Mouse (Mus musculus): ENCODE measurements around the gene Trp53bp2. TPM values are rescaled to one million over a fixed set of nuclear protein-coding genes. Genes with fewer than 3 reads are reported as not detected.

Gene Trp53bp2
- polyA plus RNA-seq, 1 experiment from 2014 or later, result 21.1 TPM

DNA sequence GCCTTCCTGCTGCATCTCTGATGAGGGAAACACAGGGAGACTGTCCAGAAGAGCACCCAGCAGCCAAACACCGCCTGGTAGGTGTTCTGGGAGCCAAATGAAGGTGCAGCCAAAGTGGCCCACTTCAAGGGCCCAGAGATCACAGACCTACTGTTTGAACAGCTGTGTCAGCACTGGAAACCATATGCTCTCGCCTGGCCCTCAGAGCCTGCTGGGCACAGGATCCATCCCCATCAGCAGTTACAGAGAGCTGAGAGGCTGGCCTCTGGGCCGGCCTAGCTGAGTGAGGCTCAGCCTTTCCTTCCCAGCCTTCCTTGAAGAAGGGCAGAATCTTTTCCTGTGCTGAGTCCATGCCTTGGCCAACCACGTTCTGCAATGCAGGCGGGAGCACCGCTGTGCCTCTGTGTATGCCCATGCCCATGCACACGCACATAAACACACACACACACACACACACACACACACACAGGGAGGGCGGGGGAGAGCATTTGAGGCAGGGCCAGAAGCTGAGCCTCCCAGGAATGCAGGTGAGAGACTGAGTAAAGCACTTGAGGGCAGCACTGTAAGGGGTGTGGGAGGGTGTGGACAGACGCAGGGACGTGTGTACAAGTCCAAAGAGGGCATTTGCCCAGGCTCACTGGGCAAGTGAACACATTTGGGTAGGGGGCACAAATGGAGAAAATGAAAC lies 100.3 kb downstream of the Trp53bp2 start:
- H3K4me1 ChIP-seq (replicated peaks), result peaks cover 20% of the 10 kb centered on the region
- no peak overlapping the region for H3K27ac ChIP-seq (replicated peaks)
- ATAC-seq (ENCODE audit: low read depth), result no peak
- 0 out of 2 replicates have a peak overlapping the region, but pooled peaks have one; percentile 17 for H3K9ac ChIP-seq
- no peaks in the 10 kb centered on the region for H3K9me3 ChIP-seq
- no peak overlapping the region for H3K4me3 ChIP-seq
- WGBS, result 82% methylated on average over 10 of the region's 10 CpGs
- H3K36me3 ChIP-seq, result peaks cover 45% of the 10 kb centered on the region
- H3K4me2 ChIP-seq, result no peak overlapping the region
- H3K27me3 ChIP-seq, result no peaks in the 10 kb centered on the region

DNA sequence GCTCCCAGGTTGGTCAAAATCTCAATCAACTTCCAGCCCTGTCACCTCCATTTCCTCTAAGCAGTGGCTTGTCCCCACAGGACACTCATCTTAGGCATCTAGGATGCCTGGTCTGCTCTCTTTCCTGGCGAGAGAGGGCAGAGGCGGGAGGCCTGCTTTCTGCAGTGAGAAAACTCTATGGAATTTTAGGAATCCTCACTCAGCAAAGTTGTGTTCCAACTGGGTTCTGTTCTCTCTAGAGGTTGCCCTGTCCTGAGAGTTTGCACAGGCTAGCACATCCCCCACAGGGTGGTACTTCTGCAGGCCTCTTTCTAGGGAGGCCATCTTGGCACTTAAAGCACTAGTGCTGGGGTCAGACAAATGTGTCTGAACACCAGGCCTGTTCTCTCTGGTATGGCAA lies 102.1 kb downstream of the Trp53bp2 start:
- 82% methylated on average over 2 of the region's 2 CpGs for WGBS
- peaks cover 41% of the 10 kb centered on the region for H3K36me3 ChIP-seq
- peaks cover 29% of the 10 kb centered on the region for H3K4me1 ChIP-seq (replicated peaks)
- H3K4me3 ChIP-seq, result no peak overlapping the region
- H3K27ac ChIP-seq (replicated peaks), result no peak overlapping the region
- H3K9me3 ChIP-seq, result no peaks in the 10 kb centered on the region
- H3K27me3 ChIP-seq, result no peaks in the 10 kb centered on the region
- no peak overlapping the region for H3K9ac ChIP-seq
- no peak overlapping the region for H3K4me2 ChIP-seq
- no peak for ATAC-seq (ENCODE audit: low read depth)

DNA sequence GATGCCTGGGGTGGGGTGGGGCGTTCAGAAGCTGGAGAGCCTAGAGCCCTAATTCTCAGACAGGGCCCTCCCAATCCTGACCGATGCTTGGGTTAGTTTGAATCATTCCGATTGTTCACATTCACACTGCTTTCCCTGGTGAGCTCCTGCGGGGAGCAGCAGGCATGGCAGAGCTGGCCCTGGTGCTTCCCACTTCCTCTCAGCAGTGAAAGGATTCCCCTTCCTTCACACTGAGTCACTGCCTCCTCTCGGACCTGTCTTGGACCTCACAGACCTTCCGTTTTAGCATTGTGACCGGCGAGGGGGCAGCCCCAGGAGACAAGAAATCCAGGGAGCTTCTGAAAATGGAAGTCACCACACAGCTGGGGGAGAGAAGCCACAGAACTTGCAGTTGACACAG lies 102.8 kb downstream of the Trp53bp2 start:
- H3K4me1 ChIP-seq (replicated peaks), result peaks cover 34% of the 10 kb centered on the region
- no peak overlapping the region for H3K4me3 ChIP-seq
- H3K27ac ChIP-seq (replicated peaks), result no peak overlapping the region
- no peak overlapping the region for H3K4me2 ChIP-seq
- H3K9ac ChIP-seq, result no peak overlapping the region
- no peaks in the 10 kb centered on the region for H3K27me3 ChIP-seq
- ATAC-seq (ENCODE audit: low read depth), result no peak
- 82% methylated on average over 8 of the region's 8 CpGs for WGBS
- H3K36me3 ChIP-seq, result peaks cover 41% of the 10 kb centered on the region
- H3K9me3 ChIP-seq, result no peaks in the 10 kb centered on the region

Other genes starting within 250 kb of the Trp53bp2 start
- gene Vmn1r1, start 244.7 kb upstream of the Trp53bp2 start, polyA plus RNA-seq (2015; fragmentation: Nextera tagmentation; extraction: Ambion mirVana), result not detected in 2 replicates
- 80.5 and 82.9 TPM in 2 replicates for gene Degs1, start 126.4 kb upstream of the Trp53bp2 start, polyA plus RNA-seq (2015; fragmentation: Nextera tagmentation; extraction: Ambion mirVana)
- gene Fbxo28, start 67.5 kb upstream of the Trp53bp2 start, polyA plus RNA-seq (2015; fragmentation: Nextera tagmentation; extraction: Ambion mirVana), result 27.2 and 28.1 TPM in 2 replicates
- 95.5 and 99.2 TPM in 2 replicates for gene Capn2, start 108.4 kb downstream of the Trp53bp2 start, polyA plus RNA-seq (2015; fragmentation: Nextera tagmentation; extraction: Ambion mirVana)
- 0.29 TPM in 1 of 2 replicates, not detected in the other for gene Capn8, start 155.8 kb downstream of the Trp53bp2 start, polyA plus RNA-seq (2015; fragmentation: Nextera tagmentation; extraction: Ambion mirVana)